Mouse (Mus musculus) embryo, embryonic 11.5 days (tissue): ENCODE results near the gene Hexim1.

Experiments
- DNase-seq: peaks from one replicate; pipeline ENCODE4 v3.0.0-alpha.2; 2012; ENCODE audit warnings: low read depth, low spot score

Hexim1 gene

GRCm38 (mm10) chr11:103149771-103150170 is 33.7 kb downstream of the Hexim1 start:
- no peak for DNase-seq

- peak; percentile 82 for DNase-seq
Measured at GRCm38 (mm10) chr11:103158621-103159478, 42.8 kb downstream of the Hexim1 start.

- no peak for DNase-seq
Measured at GRCm38 (mm10) chr11:103160738-103161137, 44.7 kb downstream of the Hexim1 start.

- no peak for DNase-seq
Measured at GRCm38 (mm10) chr11:103161449-103161848, 45.4 kb downstream of the Hexim1 start.

- no peak for DNase-seq
Measured at GRCm38 (mm10) chr11:103162132-103162531, 46.1 kb downstream of the Hexim1 start.

- no peak for DNase-seq
Measured at GRCm38 (mm10) chr11:103164391-103164790, 48.4 kb downstream of the Hexim1 start.

- DNase-seq = no peak
Measured at GRCm38 (mm10) chr11:103168690-103169390, 52.8 kb downstream of the Hexim1 start.
